Mouse (Mus musculus) thymus, adult 2 months (tissue): ENCODE results near the gene Morn1. TPM values are rescaled to one million over a fixed set of nuclear protein-coding genes. Genes with fewer than 3 reads are reported as not detected.

ENCODE experiments used
- DNase-seq: peaks from one replicate; pipeline ENCODE4 v3.0.0; 2021
- H3K27ac ChIP-seq: fragments of 200-500 bp; 2 replicates; pipeline ENCODE4 v1.5.1; 2012; ENCODE audit warnings: low read length, control low read depth; ENCODE audit not compliant: control insufficient read depth, insufficient read depth
- H3K27me3 ChIP-seq: fragments of 200-500 bp; 2 replicates; pipeline ENCODE4 v1.6.1; 2012; ENCODE audit warnings: mild to moderate bottlenecking, low read length, moderate library complexity, mixed read lengths; ENCODE audit not compliant: control insufficient read depth, insufficient read depth
- H3K36me3 ChIP-seq: fragments of 200-500 bp; 2 replicates; pipeline ENCODE4 v1.6.1; 2012; ENCODE audit warnings: mild to moderate bottlenecking, low read length, moderate library complexity; ENCODE audit not compliant: control insufficient read depth, insufficient read depth
- H3K4me1 ChIP-seq: fragments of 200-500 bp; replicated peaks from 2 replicates; pipeline ENCODE4 v1.6.1; 2012; ENCODE audit warnings: low read length; ENCODE audit not compliant: control insufficient read depth, insufficient read depth
- H3K4me3 ChIP-seq: fragments of 200-500 bp; 2 replicates; pipeline ENCODE4 v1.5.1; 2012; ENCODE audit warnings: mild to moderate bottlenecking, low read length, control low read depth, moderate library complexity; ENCODE audit not compliant: control insufficient read depth, insufficient read depth
- CTCF ChIP-seq: fragments of 200-500 bp; IDR thresholded peaks from 2 replicates; pipeline ENCODE4 v1.5.1; 2012; ENCODE audit warnings: mild to moderate bottlenecking, control low read depth, low read length, moderate library complexity, borderline replicate concordance; ENCODE audit not compliant: control insufficient read depth, poor library complexity, insufficient read depth; ENCODE audit errors: extremely low read depth
- POLR2A ChIP-seq: fragments of 200-500 bp; IDR thresholded peaks from 2 replicates; pipeline ENCODE4 v1.6.1; 2012; ENCODE audit warnings: mild to moderate bottlenecking, low read length, control low read depth, moderate library complexity; ENCODE audit not compliant: control insufficient read depth, poor library complexity, insufficient read depth; ENCODE audit errors: extremely low read depth
- WGBS: fragments of 180-500 bp; shearing (Covaris S2); methylation state at CpG from one replicate; pipeline ENCODE4 v1.1.7; 2018; 5-methylcytosine and 5-hydroxymethylcytosine counted together
- polyA plus RNA-seq: library from polyadenylated mRNA; depleted of rRNA; stranded (reverse); fragments of >200 nt; gene quantifications from 2 replicates; pipeline ENCODE4 v1.2.3, GENCODE M21; 2012; rRNA removed

Gene Morn1
- polyA plus RNA-seq, 1 experiment = 3.8 TPM

DNA sequence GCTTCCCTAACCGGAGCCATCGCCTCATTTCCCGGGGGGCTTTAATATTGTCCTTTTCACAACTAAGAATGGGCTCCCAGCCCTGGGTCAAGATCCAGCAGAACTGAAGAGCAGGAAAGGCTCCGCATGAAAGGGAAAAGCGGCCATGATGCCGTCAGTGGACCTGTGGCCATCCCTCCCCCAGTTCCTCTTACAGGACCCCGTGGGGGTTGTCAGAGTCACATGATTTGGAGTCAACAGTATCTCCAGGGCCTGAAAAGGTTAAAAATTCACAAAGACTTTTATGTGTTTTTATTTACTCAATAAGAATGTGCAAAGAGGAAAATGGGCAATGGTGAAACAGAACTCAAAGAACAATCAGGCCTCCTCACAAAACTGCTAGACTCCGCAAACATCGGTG lies 99.5 kb downstream of the Morn1 start:
- no peak for DNase-seq
- no peaks in the 10 kb centered on the region for H3K36me3 ChIP-seq
- no peak for TF ChIP-seq CTCF
- TF ChIP-seq POLR2A = no peak
- H3K4me3 ChIP-seq = no peak overlapping the region
- H3K27ac ChIP-seq = no peak overlapping the region
- WGBS = 93% methylated on average over 9 of the region's 9 CpGs
- H3K4me1 ChIP-seq = peaks cover 20% of the 10 kb centered on the region
- H3K27me3 ChIP-seq = no peaks in the 10 kb centered on the region

DNA sequence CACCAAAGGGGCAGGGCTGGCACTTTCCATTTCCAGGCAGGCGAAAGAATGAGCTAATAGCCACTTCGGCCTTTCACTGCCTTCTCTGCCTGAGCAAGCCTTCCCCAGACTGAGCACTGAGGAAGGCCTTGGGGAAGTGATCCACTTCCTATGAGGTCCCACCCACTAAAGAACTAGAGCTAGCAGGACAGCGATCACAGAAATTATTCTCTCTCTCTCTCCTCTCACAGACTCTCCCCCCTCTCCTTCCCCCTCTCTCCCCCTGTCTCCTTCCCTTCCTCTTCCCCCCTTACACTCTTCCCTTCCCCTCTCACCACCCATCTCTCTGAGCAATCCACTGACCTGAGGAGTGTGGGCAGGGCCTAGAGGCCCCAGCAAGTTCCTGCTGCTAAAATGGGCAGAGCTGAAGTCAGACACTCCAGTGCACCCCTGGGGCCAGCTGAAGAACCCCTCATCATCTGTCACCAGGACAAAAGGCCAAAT lies 100.9 kb downstream of the Morn1 start:
- DNase-seq = no peak
- no peak overlapping the region for H3K4me3 ChIP-seq
- WGBS = 34% methylated on average over 3 of the region's 3 CpGs

DNA sequence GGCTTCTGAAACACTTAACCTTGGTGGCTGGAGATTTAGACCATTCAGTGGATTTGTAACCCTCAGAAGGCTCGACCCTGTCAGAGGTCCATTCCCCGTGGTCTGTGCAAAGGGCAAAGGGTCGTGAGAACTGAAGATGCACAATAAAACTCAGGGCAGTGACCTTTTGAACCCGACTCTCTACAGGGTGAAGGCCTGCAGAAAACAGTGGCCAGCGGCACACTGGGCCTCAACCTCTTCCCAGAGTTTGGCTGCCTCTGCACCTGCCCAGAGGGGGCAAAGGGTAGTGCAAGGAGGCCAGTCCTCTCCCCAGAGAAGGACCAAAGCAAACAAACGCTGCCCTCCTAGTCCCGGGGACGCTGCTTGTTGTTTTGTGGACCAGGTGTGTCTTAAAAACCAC lies 102.0 kb downstream of the Morn1 start:
- TF ChIP-seq POLR2A = no peak
- TF ChIP-seq CTCF = no peak
- no peak for DNase-seq
- H3K27ac ChIP-seq = no peak overlapping the region
- no peak overlapping the region for H3K4me3 ChIP-seq
- H3K4me1 ChIP-seq = peaks cover 12% of the 10 kb centered on the region
- WGBS = 88% methylated on average over 8 of the region's 8 CpGs
- no peaks in the 10 kb centered on the region for H3K36me3 ChIP-seq
- no peaks in the 10 kb centered on the region for H3K27me3 ChIP-seq

More for the DNA sequence above, 100.9 kb downstream of the Morn1 start:
- Histone ChIP-seq H3K36me3 (no peaks in the 10 kb centered on the region), H3K4me1 (peaks cover 20% of the 10 kb centered on the region), H3K27me3 (no peaks in the 10 kb centered on the region), H3K27ac (no peak overlapping the region)
- TF ChIP-seq CTCF (no peak), POLR2A (no peak)

DNA sequence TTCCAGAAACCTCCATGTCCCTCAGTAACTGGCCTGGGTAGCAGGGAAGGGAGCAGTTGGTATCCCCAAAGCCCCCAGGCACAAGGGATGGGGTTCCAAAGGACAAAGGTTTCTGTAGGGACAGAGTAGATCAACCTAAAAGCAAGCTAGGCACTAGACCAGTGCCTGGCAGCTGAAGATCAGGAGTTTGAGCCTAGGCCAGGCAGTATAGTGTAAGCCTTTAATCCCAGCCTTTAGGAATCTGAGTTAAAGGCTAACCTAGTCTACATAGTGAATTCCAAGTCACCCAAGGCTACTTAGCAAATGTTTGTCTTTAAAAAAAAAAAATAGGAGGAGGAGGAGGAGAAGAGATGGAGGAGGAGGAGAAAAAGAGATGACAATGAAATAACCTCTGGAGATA lies 102.4 kb downstream of the Morn1 start:
- no peak overlapping the region for H3K4me3 ChIP-seq
- peaks cover 12% of the 10 kb centered on the region for H3K4me1 ChIP-seq
- H3K27me3 ChIP-seq = no peaks in the 10 kb centered on the region
- no peak for DNase-seq
- no peaks in the 10 kb centered on the region for H3K36me3 ChIP-seq
- no peak for TF ChIP-seq POLR2A
- no peak for TF ChIP-seq CTCF
- no peak overlapping the region for H3K27ac ChIP-seq

DNA sequence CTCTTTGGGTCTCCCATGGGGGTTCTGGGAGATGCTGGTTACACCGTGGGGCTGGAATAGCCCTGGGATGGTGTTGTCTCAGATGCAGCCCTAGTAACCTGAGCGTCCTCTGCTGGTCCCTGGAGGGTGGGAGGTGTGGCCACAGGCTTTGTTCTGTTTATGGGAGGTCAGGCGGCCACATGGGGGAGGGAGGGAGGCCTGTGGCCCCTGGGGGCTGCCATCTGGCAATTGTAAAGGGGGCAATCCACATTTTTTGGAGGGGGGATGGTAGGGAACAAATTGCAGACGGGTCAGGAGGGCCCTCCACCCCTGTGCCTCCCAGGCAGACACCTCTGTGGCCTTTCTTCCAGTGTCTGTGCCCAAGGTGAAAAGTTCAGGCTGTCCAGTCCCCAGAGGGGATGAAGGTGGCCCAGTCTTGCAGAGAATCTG lies 103.3 kb downstream of the Morn1 start:
- Histone ChIP-seq H3K4me1 (peaks cover 12% of the 10 kb centered on the region), H3K4me3 (no peak overlapping the region), H3K27me3 (no peaks in the 10 kb centered on the region), H3K27ac (no peak overlapping the region), H3K36me3 (no peaks in the 10 kb centered on the region)
- TF ChIP-seq CTCF = no peak
- TF ChIP-seq POLR2A = no peak
- DNase-seq = no peak
- WGBS = 79% methylated on average over 4 of the region's 4 CpGs

DNA sequence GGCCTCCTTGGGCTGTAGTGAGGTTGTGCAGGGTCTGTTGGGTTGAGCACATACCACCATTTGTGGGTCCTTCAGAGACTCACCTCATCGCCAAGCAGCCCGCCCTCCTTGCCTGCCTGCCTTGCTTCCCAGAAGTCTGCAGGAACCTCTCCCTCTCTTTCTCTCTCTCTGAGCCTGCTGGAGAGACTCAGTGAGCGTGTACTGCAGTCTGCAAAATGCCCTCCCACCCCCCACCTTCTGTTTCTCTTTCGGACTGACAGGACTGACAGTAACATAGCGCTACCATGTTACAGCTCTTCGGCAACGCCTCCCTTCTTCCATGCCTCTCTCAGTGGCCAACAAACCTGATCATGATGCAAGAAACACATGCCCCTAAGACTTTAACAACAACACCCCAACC lies 103.9 kb downstream of the Morn1 start:
- no peak overlapping the region for H3K27ac ChIP-seq
- peaks cover 16% of the 10 kb centered on the region for H3K4me1 ChIP-seq
- H3K27me3 ChIP-seq = no peaks in the 10 kb centered on the region
- H3K4me3 ChIP-seq = no peak overlapping the region
- H3K36me3 ChIP-seq = no peaks in the 10 kb centered on the region
- WGBS = 94% methylated on average over 7 of the region's 7 CpGs
- DNase-seq = no peak
- TF ChIP-seq CTCF (no peak), POLR2A (no peak)

Other genes starting within 250 kb of the Morn1 start
- 0.18 and 0.38 TPM in 2 replicates for gene Ttc34, start 249.1 kb upstream of the Morn1 start, polyA plus RNA-seq
- 0.23 TPM in 2 replicates for gene Mmel1, start 217.0 kb upstream of the Morn1 start, polyA plus RNA-seq
- gene Fam213b, start 187.4 kb upstream of the Morn1 start, polyA plus RNA-seq = 77.1 and 105 TPM in 2 replicates
- gene Tnfrsf14, start 158.0 kb upstream of the Morn1 start, polyA plus RNA-seq = 215 and 227 TPM in 2 replicates
- gene Hes5, start 125.7 kb upstream of the Morn1 start, polyA plus RNA-seq = 4.1 and 5.6 TPM in 2 replicates
- 121 and 155 TPM in 2 replicates for gene Pank4, start 122.5 kb upstream of the Morn1 start, polyA plus RNA-seq
- gene Plch2, start 29.8 kb upstream of the Morn1 start, polyA plus RNA-seq = 7.6 and 10.0 TPM in 2 replicates
- gene Pex10, start 19.6 kb upstream of the Morn1 start, polyA plus RNA-seq = 32.8 and 38.0 TPM in 2 replicates
- gene Rer1, start 195 bp upstream of the Morn1 start, polyA plus RNA-seq = 107 and 111 TPM in 2 replicates
- 70.5 and 79.5 TPM in 2 replicates for gene Ski, start 136.0 kb downstream of the Morn1 start, polyA plus RNA-seq
- 85.7 and 91.3 TPM in 2 replicates for gene Faap20, start 163.2 kb downstream of the Morn1 start, polyA plus RNA-seq